Mouse (Mus musculus) stomach, embryonic 15.5 days (tissue): ENCODE measurements at regions not wholly inside any gene's neighbourhood (a gene's known extent, or its start where the extent isn't known, plus 50 kb on each side); places are given as distances from the start of the nearest gene placed in this dataset.

ENCODE experiments used
- ATAC-seq: fragments of 200-750 bp; cut with Nextera tagmentation; 2 replicates; pipeline ENCODE4 v1.8.0; 2017; ENCODE audit warnings: low read depth, moderate number of reproducible peaks, moderate TSS enrichment; ENCODE audit not compliant: insufficient read depth, low FRiP score
- H3K27ac ChIP-seq: fragments of 300-500 bp; sonication (generic); 2 replicates; pipeline ENCODE4 v1.5.1; 2015; ENCODE audit warnings: mild to moderate bottlenecking, inconsistent platforms
- H3K27me3 ChIP-seq: fragments of 300-500 bp; sonication (generic); replicated peaks from 2 replicates; pipeline ENCODE4 v1.6.1; 2015; ENCODE audit warnings: inconsistent platforms
- H3K36me3 ChIP-seq: fragments of 300-500 bp; sonication (generic); 2 replicates; pipeline ENCODE4 v1.6.1; 2015; ENCODE audit warnings: inconsistent platforms
- H3K4me1 ChIP-seq: fragments of 300-500 bp; sonication (generic); 2 replicates; pipeline ENCODE4 v1.6.1; 2015; ENCODE audit warnings: inconsistent platforms
- H3K4me2 ChIP-seq: fragments of 300-500 bp; sonication (generic); 2 replicates; pipeline ENCODE4 v1.6.1; 2015; ENCODE audit warnings: mild to moderate bottlenecking, inconsistent platforms
- H3K4me3 ChIP-seq: fragments of 300-500 bp; sonication (generic); replicated peaks from 2 replicates; pipeline ENCODE4 v1.5.1; 2015; ENCODE audit warnings: inconsistent platforms
- H3K9ac ChIP-seq: fragments of 300-500 bp; sonication (generic); 2 replicates; pipeline ENCODE4 v1.6.1; 2015; ENCODE audit warnings: inconsistent platforms
- H3K9me3 ChIP-seq: fragments of 300-500 bp; sonication (generic); 2 replicates; pipeline ENCODE4 v1.6.1; 2016; ENCODE audit warnings: inconsistent platforms
- WGBS: fragments of 180-500 bp; shearing (Covaris S2); methylation state at CpG from one replicate; pipeline ENCODE4 v1.1.7; 2015; 5-methylcytosine and 5-hydroxymethylcytosine counted together

GRCm38 (mm10) chr13:83867211-83867610 is 354.9 kb upstream of the Tmem161b start:
- WGBS = 30% methylated on average over 1 of the region's 1 CpGs
- H3K9ac ChIP-seq = no peak overlapping the region
- no peaks in the 10 kb centered on the region for H3K4me1 ChIP-seq
- no peaks in the 10 kb centered on the region for H3K36me3 ChIP-seq
- H3K27me3 ChIP-seq = no peaks in the 10 kb centered on the region
- H3K9me3 ChIP-seq = no peaks in the 10 kb centered on the region
- no peak overlapping the region for H3K4me3 ChIP-seq
- no peak overlapping the region for H3K27ac ChIP-seq
- no peak overlapping the region for H3K4me2 ChIP-seq
- ATAC-seq = no peak

GRCm38 (mm10) chr13:83867831-83868473 is 354.1 kb upstream of the Tmem161b start:
- Histone ChIP-seq H3K9me3 (no peaks in the 10 kb centered on the region), H3K27me3 (no peaks in the 10 kb centered on the region), H3K9ac (no peak overlapping the region), H3K4me2 (no peak overlapping the region), H3K4me3 (no peak overlapping the region), H3K4me1 (no peaks in the 10 kb centered on the region), H3K27ac (no peak overlapping the region), H3K36me3 (no peaks in the 10 kb centered on the region)
- ATAC-seq = no peak
- WGBS = 76% methylated on average over 4 of the region's 4 CpGs

- no peaks in the 10 kb centered on the region for H3K27me3 ChIP-seq
- ATAC-seq = no peak
- 58% methylated on average over 4 of the region's 4 CpGs for WGBS
- no peak overlapping the region for H3K27ac ChIP-seq
- no peaks in the 10 kb centered on the region for H3K36me3 ChIP-seq
- no peak overlapping the region for H3K4me2 ChIP-seq
- no peak overlapping the region for H3K4me3 ChIP-seq
- no peak overlapping the region for H3K9ac ChIP-seq
- H3K9me3 ChIP-seq = no peaks in the 10 kb centered on the region
- no peaks in the 10 kb centered on the region for H3K4me1 ChIP-seq
Measured at GRCm38 (mm10) chr13:83868922-83869321, 353.2 kb upstream of the Tmem161b start.

- no peaks in the 10 kb centered on the region for H3K4me1 ChIP-seq
- H3K9me3 ChIP-seq = no peaks in the 10 kb centered on the region
- no peak overlapping the region for H3K9ac ChIP-seq
- H3K36me3 ChIP-seq = no peaks in the 10 kb centered on the region
- H3K27me3 ChIP-seq = no peaks in the 10 kb centered on the region
- H3K27ac ChIP-seq = no peak overlapping the region
- H3K4me3 ChIP-seq = no peak overlapping the region
- H3K4me2 ChIP-seq = no peak overlapping the region
- 65% methylated on average over 3 of the region's 3 CpGs for WGBS
- ATAC-seq = no peak
Measured at GRCm38 (mm10) chr13:83872143-83872819, 349.8 kb upstream of the Tmem161b start.

GRCm38 (mm10) chr13:83872887-83873286 is 349.2 kb upstream of the Tmem161b start:
- Histone ChIP-seq H3K36me3 (no peaks in the 10 kb centered on the region), H3K27me3 (no peaks in the 10 kb centered on the region), H3K9ac (no peak overlapping the region), H3K9me3 (no peaks in the 10 kb centered on the region), H3K4me1 (no peaks in the 10 kb centered on the region), H3K4me3 (no peak overlapping the region), H3K27ac (no peak overlapping the region), H3K4me2 (no peak overlapping the region)
- ATAC-seq = no peak
- 42% methylated on average over 5 of the region's 5 CpGs for WGBS

GRCm38 (mm10) chr13:83879561-83879960 is 342.5 kb upstream of the Tmem161b start:
- 70% methylated on average over 2 of the region's 2 CpGs for WGBS
- no peaks in the 10 kb centered on the region for H3K36me3 ChIP-seq
- H3K27me3 ChIP-seq = no peaks in the 10 kb centered on the region
- H3K4me1 ChIP-seq = no peaks in the 10 kb centered on the region
- H3K9ac ChIP-seq = no peak overlapping the region
- H3K9me3 ChIP-seq = no peaks in the 10 kb centered on the region
- H3K4me3 ChIP-seq = no peak overlapping the region
- H3K27ac ChIP-seq = no peak overlapping the region
- ATAC-seq = no peak
- no peak overlapping the region for H3K4me2 ChIP-seq

GRCm38 (mm10) chr13:83880305-83880704 is 341.8 kb upstream of the Tmem161b start:
- Histone ChIP-seq H3K4me2 (no peak overlapping the region), H3K36me3 (no peaks in the 10 kb centered on the region), H3K9me3 (no peaks in the 10 kb centered on the region), H3K4me3 (no peak overlapping the region), H3K4me1 (no peaks in the 10 kb centered on the region), H3K9ac (no peak overlapping the region), H3K27ac (no peak overlapping the region), H3K27me3 (no peaks in the 10 kb centered on the region)
- 70% methylated on average over 2 of the region's 2 CpGs for WGBS
- ATAC-seq = no peak

- no peaks in the 10 kb centered on the region for H3K9me3 ChIP-seq
- H3K4me3 ChIP-seq = no peak overlapping the region
- no peaks in the 10 kb centered on the region for H3K4me1 ChIP-seq
- no peaks in the 10 kb centered on the region for H3K27me3 ChIP-seq
- H3K9ac ChIP-seq = no peak overlapping the region
- no peak for ATAC-seq
- no peak overlapping the region for H3K4me2 ChIP-seq
- H3K36me3 ChIP-seq = no peaks in the 10 kb centered on the region
- WGBS = 88% methylated on average over 2 of the region's 2 CpGs
- H3K27ac ChIP-seq = no peak overlapping the region
Measured at GRCm38 (mm10) chr13:83880772-83881171, 341.3 kb upstream of the Tmem161b start.

GRCm38 (mm10) chr13:83882839-83883238 is 339.3 kb upstream of the Tmem161b start:
- Histone ChIP-seq H3K4me2 (no peak overlapping the region), H3K27ac (no peak overlapping the region), H3K4me1 (no peaks in the 10 kb centered on the region), H3K9ac (no peak overlapping the region), H3K4me3 (no peak overlapping the region), H3K9me3 (no peaks in the 10 kb centered on the region), H3K36me3 (no peaks in the 10 kb centered on the region), H3K27me3 (no peaks in the 10 kb centered on the region)
- 29% methylated on average over 1 of the region's 1 CpGs for WGBS
- no peak for ATAC-seq

GRCm38 (mm10) chr13:83883821-83884220 is 338.3 kb upstream of the Tmem161b start:
- Histone ChIP-seq H3K9ac (no peak overlapping the region), H3K9me3 (no peaks in the 10 kb centered on the region), H3K27ac (no peak overlapping the region), H3K4me1 (no peaks in the 10 kb centered on the region), H3K27me3 (no peaks in the 10 kb centered on the region), H3K4me2 (no peak overlapping the region), H3K36me3 (no peaks in the 10 kb centered on the region), H3K4me3 (no peak overlapping the region)
- WGBS = 85% methylated on average over 4 of the region's 4 CpGs
- no peak for ATAC-seq

- no peak overlapping the region for H3K4me2 ChIP-seq
- no peak overlapping the region for H3K9ac ChIP-seq
- WGBS = 91% methylated on average over 4 of the region's 4 CpGs
- no peaks in the 10 kb centered on the region for H3K4me1 ChIP-seq
- no peaks in the 10 kb centered on the region for H3K9me3 ChIP-seq
- no peaks in the 10 kb centered on the region for H3K27me3 ChIP-seq
- H3K27ac ChIP-seq = no peak overlapping the region
- H3K36me3 ChIP-seq = no peaks in the 10 kb centered on the region
- H3K4me3 ChIP-seq = no peak overlapping the region
- no peak for ATAC-seq
Measured at GRCm38 (mm10) chr13:83884226-83884625, 337.9 kb upstream of the Tmem161b start.

- Histone ChIP-seq H3K36me3 (no peaks in the 10 kb centered on the region), H3K27me3 (no peaks in the 10 kb centered on the region), H3K4me3 (no peak overlapping the region), H3K27ac (no peak overlapping the region), H3K9me3 (no peaks in the 10 kb centered on the region), H3K9ac (no peak overlapping the region), H3K4me2 (no peak overlapping the region), H3K4me1 (no peaks in the 10 kb centered on the region)
- WGBS = 71% methylated on average over 13 of the region's 13 CpGs
- no peak for ATAC-seq
Measured at GRCm38 (mm10) chr13:83884766-83885543, 337.1 kb upstream of the Tmem161b start.
